Mouse (Mus musculus): ENCODE results near the gene Nr6a1. TPM values are rescaled to one million over a fixed set of nuclear protein-coding genes. Genes with fewer than 3 reads are reported as not detected.

Gene Nr6a1
- total RNA-seq, 2 experiments from 2014 or later: 6.0 to 6.8 TPM

DNA sequence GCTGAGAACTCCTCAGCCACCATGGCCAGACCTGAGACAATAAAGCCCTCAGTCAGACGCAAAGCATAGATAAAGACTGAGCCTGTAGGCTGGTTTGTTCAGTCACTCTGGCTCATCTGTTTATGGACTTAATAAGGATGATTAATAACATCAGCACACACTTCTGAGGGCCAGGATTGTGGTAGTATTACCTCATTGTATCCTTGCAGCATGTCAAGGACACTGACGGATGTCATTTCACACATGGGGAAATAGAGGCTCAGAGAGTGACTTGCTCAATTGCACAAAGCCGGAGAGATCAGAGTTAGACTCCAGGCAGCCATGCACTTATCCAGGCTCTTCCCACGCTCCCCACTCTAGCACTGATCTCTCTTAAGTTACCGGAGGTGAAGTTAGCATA is 228.9 kb downstream of the Nr6a1 start:
- ATAC-seq (replicated peaks; ENCODE audit: low FRiP score, low TSS enrichment, poor library complexity, severe bottlenecking): no peak

DNA sequence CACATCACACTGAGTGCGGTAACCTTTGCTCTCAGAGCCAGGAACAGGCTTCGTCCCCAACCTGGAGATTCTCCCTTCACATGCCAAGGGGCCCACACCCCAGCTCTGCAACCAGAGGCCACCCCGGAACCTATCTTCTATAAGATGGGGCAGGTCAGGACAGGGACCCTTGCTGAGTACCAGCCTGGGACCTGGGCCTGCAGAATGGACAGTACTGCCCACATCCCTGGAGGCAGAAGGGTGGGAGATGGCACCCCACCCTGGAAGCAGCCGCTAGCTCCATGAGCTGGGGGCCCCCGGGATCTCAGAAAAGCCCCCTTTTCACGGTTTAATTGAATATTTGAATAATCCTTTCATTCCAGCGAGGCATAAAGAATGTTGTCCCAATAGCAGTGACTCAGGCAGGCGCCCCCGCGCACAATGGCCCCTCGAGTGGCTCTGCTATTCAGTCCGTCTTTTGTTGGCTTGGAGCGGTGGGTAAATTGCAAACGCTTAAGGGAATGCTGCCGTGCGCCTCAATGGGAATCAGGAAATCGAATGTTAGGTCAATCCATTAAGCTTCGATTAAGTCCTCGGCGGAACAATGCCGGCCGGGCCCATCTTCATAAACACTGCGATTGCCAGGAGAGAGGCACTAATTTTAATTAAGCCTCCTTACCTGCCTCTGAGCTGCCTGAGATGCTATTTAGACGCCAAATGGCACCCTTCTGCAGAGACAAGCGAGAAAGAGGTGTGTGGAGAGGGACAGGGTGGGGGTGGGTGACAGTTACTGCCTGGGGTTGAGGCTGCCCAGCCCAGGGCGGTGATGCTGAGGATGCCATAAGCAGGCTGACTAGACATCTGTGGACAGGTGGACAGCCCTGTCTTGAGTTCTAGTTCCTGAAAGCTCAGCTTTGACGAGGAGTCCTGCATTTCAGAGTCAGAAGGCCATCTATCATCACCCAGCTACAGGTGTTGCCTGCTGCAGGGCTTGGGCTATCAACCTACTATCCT is 230.1 kb downstream of the Nr6a1 start:
- no peak for ATAC-seq (replicated peaks; ENCODE audit: low FRiP score, low TSS enrichment, poor library complexity, severe bottlenecking)

GRCm38 (mm10) chr2:38695770-38696169 is 231.7 kb downstream of the Nr6a1 start:
- no peak for ATAC-seq (replicated peaks; ENCODE audit: low FRiP score, low TSS enrichment, poor library complexity, severe bottlenecking)

DNA sequence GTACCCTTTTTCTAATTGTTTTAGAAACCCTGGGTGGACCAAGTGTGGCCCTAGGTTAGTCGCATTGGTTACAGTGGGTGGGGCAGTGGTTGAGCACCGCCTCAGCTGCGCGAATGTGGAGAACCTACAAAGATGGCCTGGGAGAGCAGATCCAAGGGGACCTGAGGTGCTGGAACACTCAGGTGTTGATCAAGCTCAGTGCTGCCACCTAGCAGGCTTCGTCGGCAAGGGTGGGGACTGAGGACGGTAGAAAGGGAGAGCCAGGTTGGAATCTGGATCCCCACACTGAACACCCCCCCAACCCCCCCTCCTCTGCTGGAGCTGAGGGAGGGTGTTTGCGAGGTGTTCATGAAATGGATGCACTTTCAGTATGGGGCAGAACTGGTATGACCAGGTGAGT is 235.9 kb downstream of the Nr6a1 start:
- ATAC-seq (replicated peaks; ENCODE audit: low FRiP score, low TSS enrichment, poor library complexity, severe bottlenecking): no peak

GRCm38 (mm10) chr2:38689881-38690280 is 237.6 kb downstream of the Nr6a1 start:
- ATAC-seq (replicated peaks; ENCODE audit: low FRiP score, low TSS enrichment, poor library complexity, severe bottlenecking): no peak

- ATAC-seq (replicated peaks; ENCODE audit: low FRiP score, low TSS enrichment, poor library complexity, severe bottlenecking): peak; percentile 9; the same call in 1 of the 2 replicates
Measured at GRCm38 (mm10) chr2:38688791-38689520, 238.5 kb downstream of the Nr6a1 start.

DNA sequence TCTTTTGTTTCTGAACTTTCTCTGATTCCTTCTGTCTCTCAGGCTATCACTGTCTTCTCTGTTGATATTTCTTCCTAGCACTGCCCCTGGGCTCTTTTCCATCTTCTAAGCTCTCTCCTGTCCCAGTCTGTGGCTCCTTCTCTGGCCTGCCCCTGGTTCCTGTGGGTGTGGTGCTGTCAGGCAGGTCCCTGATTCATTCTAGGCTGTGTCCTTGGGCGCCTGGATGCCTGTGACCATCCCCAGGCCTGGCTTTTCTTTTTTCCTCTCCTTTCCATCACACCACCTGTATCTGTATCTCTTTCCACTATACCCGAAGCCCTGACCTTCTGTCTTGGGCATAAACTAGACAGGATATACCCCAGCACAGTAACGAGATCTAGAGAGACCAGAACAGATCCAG is 241.7 kb downstream of the Nr6a1 start:
- ATAC-seq (replicated peaks; ENCODE audit: low FRiP score, low TSS enrichment, poor library complexity, severe bottlenecking): no peak

DNA sequence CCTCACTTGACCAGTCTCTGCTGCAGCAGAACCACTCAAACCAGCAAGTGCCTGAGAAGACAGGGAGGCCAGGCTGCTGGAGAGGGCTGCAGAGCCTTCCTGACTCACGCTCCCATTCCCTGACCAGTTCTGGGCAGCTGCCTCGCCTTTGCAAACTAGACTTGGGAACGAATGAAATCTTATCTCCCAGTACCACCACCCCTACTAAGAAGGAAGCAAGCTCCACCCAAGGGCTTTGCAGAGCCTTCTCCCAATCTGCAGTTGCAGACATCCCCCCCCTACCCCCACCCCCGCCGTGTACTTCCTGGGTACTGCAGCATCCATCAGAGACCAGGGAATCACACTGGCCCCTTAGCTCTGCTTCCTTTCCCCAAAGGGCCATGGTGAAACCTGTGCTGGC is 244.4 kb downstream of the Nr6a1 start:
- no peak for ATAC-seq (replicated peaks; ENCODE audit: low FRiP score, low TSS enrichment, poor library complexity, severe bottlenecking)

DNA sequence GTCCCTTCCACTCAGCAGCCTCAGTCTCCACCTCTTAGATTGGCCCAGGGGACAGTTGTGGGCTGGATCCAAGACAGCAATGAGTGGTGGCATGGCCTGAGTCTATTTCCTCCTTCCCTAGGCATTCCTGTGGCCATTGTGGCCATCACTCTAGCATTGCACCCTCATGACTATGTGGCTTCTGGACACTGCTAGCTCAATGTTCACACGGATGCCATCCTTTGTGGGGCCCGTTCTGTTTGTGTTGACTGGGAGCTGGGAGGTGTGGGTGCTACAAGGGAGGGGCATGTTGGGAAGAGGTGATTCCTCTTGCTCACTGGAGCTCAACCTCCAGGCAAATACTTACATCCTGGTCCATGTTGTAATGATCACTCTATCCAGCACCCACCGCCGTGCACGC is 245.3 kb downstream of the Nr6a1 start:
- ATAC-seq (replicated peaks; ENCODE audit: low FRiP score, low TSS enrichment, poor library complexity, severe bottlenecking): no peak

DNA sequence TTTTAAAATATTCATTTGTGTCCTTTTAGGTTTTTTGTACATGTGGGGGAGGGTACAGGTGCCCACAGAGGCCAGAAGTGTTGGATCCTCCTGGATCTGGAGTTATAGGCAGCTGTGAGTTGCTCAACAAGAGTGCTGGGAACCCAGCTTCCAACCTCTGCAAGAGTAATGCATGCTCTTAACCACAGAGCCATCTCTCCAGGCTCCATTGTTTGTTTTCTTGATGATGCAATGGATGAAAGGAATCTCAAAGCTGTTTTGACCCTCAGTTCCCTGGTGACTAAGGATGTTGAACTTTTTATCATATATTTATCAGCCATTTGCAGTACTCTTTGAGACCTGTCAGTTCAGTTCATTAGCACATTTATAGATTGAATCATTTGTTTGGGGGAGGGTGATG is 248.5 kb downstream of the Nr6a1 start:
- no peak for ATAC-seq (replicated peaks; ENCODE audit: low FRiP score, low TSS enrichment, poor library complexity, severe bottlenecking)

DNA sequence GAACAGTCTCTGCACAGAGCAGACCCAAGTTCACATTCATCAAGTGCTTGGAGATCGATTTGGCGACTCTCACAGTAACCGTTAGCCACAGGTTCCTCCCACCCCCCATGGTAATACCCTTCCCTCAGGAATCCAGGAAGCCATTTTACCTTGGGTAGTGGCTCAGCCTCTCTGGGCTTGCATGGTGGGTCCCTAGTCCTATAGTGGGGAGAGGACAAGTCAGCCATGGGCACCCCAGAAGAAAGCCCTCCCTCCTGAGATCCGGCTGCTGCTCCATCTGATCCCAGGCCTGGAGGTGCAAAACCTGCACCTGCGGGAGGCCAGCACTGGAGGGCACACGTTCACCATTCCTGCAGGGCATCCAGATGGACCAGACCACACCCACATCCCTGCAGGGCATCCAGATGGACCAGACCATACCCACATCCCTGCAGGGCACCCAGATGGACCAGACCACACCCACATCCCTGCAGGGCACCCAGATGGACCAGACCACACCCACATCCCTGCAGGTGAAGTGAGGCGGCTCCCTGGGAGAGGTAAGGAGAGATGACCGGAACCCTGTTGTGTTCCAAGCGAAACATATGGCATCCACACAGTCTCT is 252.0 kb downstream of the Nr6a1 start:
- ATAC-seq (replicated peaks; ENCODE audit: low FRiP score, low TSS enrichment, poor library complexity, severe bottlenecking): no peak

Other genes with a start within 250 kb of the Nr6a1 start
- not detected in 2 replicates for gene Nr5a1, start 213.1 kb downstream of the Nr6a1 start, total RNA-seq (2014; fragmentation: Nextera tagmentation)
- gene Nr5a1, start 213.1 kb downstream of the Nr6a1 start, total RNA-seq (2017): not detected in 2 replicates
- gene Olfml2a, start 4.3 kb upstream of the Nr6a1 start, total RNA-seq (2014; fragmentation: Nextera tagmentation): 0.42 TPM in 1 of 2 replicates, not detected in the other
- not detected in 2 replicates for gene Olfml2a, start 4.3 kb upstream of the Nr6a1 start, total RNA-seq (2017)
- gene Wdr38, start 69.8 kb upstream of the Nr6a1 start, total RNA-seq (2014; fragmentation: Nextera tagmentation): 0.89 and 1.4 TPM in 2 replicates
- gene Wdr38, start 69.8 kb upstream of the Nr6a1 start, total RNA-seq (2017): 0.27 TPM in 1 of 2 replicates, not detected in the other
- gene Arpc5l, start 77.7 kb upstream of the Nr6a1 start, total RNA-seq (2014; fragmentation: Nextera tagmentation): 56.6 and 77.5 TPM in 2 replicates
- 39.5 and 52.9 TPM in 2 replicates for gene Arpc5l, start 77.7 kb upstream of the Nr6a1 start, total RNA-seq (2017)
- 1,595 and 1,825 TPM in 2 replicates for gene Rpl35, start 77.9 kb upstream of the Nr6a1 start, total RNA-seq (2014; fragmentation: Nextera tagmentation)
- gene Rpl35, start 77.9 kb upstream of the Nr6a1 start, total RNA-seq (2017): 1,385 and 1,766 TPM in 2 replicates
- gene Golga1, start 137.9 kb upstream of the Nr6a1 start, total RNA-seq (2014; fragmentation: Nextera tagmentation): 21.3 and 32.2 TPM in 2 replicates
- 17.5 and 21.8 TPM in 2 replicates for gene Golga1, start 137.9 kb upstream of the Nr6a1 start, total RNA-seq (2017)